Comparison of ENCODE assay signal across 8 mouse cellular contexts in genomic region chr17:22083224-22083623, GRCm38 (mm10).
A peak's percentile ranks its signal among the peaks of the same experiment; 100 is the strongest.
DNase-seq lines count a peak whose midpoint lies in the region; ATAC-seq and TF ChIP-seq lines count a peak whose summit lies in the region.
"Not testable (repeated sequence)": the region's sequence is repeated elsewhere in the genome, so short reads cannot be mapped to it uniquely, and the experiment has no call there.

No protein-coding gene starts in this region.

- 27% methylated on average over 3 of the region's 3 CpGs for WGBS in limb, embryonic 10.5 days
- 31% methylated on average over 3 of the region's 3 CpGs for WGBS in midbrain, embryonic 11.5 days
- 14% methylated on average over 3 of the region's 3 CpGs for WGBS in stomach, postnatal 0 days

- H3K4me1 ChIP-seq in G1E (ENCODE audit: insufficient read depth, low read depth, low read length); limb, embryonic 10.5 days; midbrain, embryonic 11.5 days (ENCODE audit: control insufficient read depth, insufficient read depth, low read length); stomach, postnatal 0 days (replicated peaks; ENCODE audit: control insufficient read depth, insufficient read depth): not testable (repeated sequence)

- H3K4me2 ChIP-seq in midbrain, embryonic 11.5 days; stomach, postnatal 0 days (replicated peaks; ENCODE audit: low read depth): not testable (repeated sequence)

- not testable (repeated sequence) for H3K4me3 ChIP-seq in G1E (ENCODE audit: low read depth, low read length); limb, embryonic 10.5 days; midbrain, embryonic 11.5 days (ENCODE audit: low read depth, low read length); stomach, postnatal 0 days (ENCODE audit: low read depth, low read length)

- not testable (repeated sequence) for H3K27ac ChIP-seq in limb, embryonic 10.5 days; midbrain, embryonic 11.5 days (ENCODE audit: low read depth, low read length); stomach, postnatal 0 days (replicated peaks)

- not testable (repeated sequence) for H3K36me3 ChIP-seq in G1E (replicated peaks); limb, embryonic 10.5 days; midbrain, embryonic 11.5 days (ENCODE audit: control insufficient read depth, insufficient read depth, low read length); stomach, postnatal 0 days (ENCODE audit: control insufficient read depth, insufficient read depth, low read length)

- TF ChIP-seq CTCF in G1E (IDR thresholded peaks at IDR 0.05; ENCODE audit: low read depth, low read length): not testable (repeated sequence)
- peak; percentile 77 for TF ChIP-seq CTCF in stomach, postnatal 0 days (IDR thresholded peaks at IDR 0.05; ENCODE audit: low read depth)

- intact Hi-C loops in heart, postnatal 14 days (cut with DNase I): loop anchor here (5.0 kb wide), 1 partner anchor 329 kb away; no protein-coding TSS in a partner anchor

- TF ChIP-seq EP300 in stomach, postnatal 0 days (optimal IDR thresholded peaks at IDR 0.05): not testable (repeated sequence)

- not testable (repeated sequence) for H3K9me3 ChIP-seq in G1E (replicated peaks); limb, embryonic 10.5 days (replicated peaks); midbrain, embryonic 11.5 days (ENCODE audit: control insufficient read depth, low read length); stomach, postnatal 0 days (ENCODE audit: control insufficient read depth, low read length)

- ATAC-seq in G1E (ENCODE audit: extremely low read depth, insufficient number of reproducible peaks, low FRiP score, poor library complexity, severe bottlenecking): peak; percentile 28; the same call in 1 of the 2 replicates
- ATAC-seq in midbrain, embryonic 11.5 days (ENCODE audit: low FRiP score); stomach, postnatal 0 days (ENCODE audit: low FRiP score, low TSS enrichment): not testable (repeated sequence)

- DNase-seq in G1E (ENCODE audit: low spot score): peak; percentile 1
- DNase-seq in c-Kit-positive CD71-positive TER-119-negative erythroid progenitor cells, embryonic 14.5 days (ENCODE audit: low read depth): peak; percentile 14
- DNase-seq in embryo, embryonic 9.5 days (ENCODE audit: extremely low spot score): peak; percentile 35
- peak; percentile 9 to 37 for DNase-seq in heart, postnatal 14 days
- peak; percentile 47 for DNase-seq in kidney, postnatal 10 days
- peak; percentile 32 for DNase-seq in limb, embryonic 10.5 days (ENCODE audit: low spot score)
- DNase-seq in midbrain, embryonic 11.5 days (ENCODE audit: low spot score, missing footprints): peak; percentile 87
- DNase-seq in stomach, postnatal 0 days (ENCODE audit: low spot score): peak; percentile 30

- H3K9ac ChIP-seq in midbrain, embryonic 11.5 days (ENCODE audit: low read length); stomach, postnatal 0 days (ENCODE audit: low read length): not testable (repeated sequence)

- not testable (repeated sequence) for H3K27me3 ChIP-seq in G1E (ENCODE audit: insufficient read depth, low read length); limb, embryonic 10.5 days (ENCODE audit: low read depth, poor library complexity, severe bottlenecking); midbrain, embryonic 11.5 days (ENCODE audit: control insufficient read depth, insufficient read depth, low read length); stomach, postnatal 0 days (ENCODE audit: control insufficient read depth, insufficient read depth, low read length)

Comparison
In these comparisons a context has a peak if more than half of its experiments do, and no peak if none do; other contexts are left out.
1. DNase-seq: peak in every context shown above with its lines; median percentile 87 in midbrain, embryonic 11.5 days; 47 in kidney, postnatal 10 days; 35 in embryo, embryonic 9.5 days; 32 in limb, embryonic 10.5 days; 30 in stomach, postnatal 0 days; 23 in heart, postnatal 14 days; 14 in c-Kit-positive CD71-positive TER-119-negative erythroid progenitor cells, embryonic 14.5 days; 1 in G1E.